Mouse (Mus musculus) right cerebral cortex, adult 2 months (tissue): ENCODE measurements around the gene B2m.

Source experiments
- DNase-seq, 2 experiments: peaks; one replicate each; pipeline ENCODE4 v3.0.0; 2021 to 2022; ENCODE audit warnings: low spot score in 2 of 2

The B2m gene

GRCm38 (mm10) chr2:122149716-122150115 lies 2.2 kb downstream of the B2m start:
- no peak for DNase-seq

- no peak for DNase-seq
Measured at GRCm38 (mm10) chr2:122151221-122151620, 3.7 kb downstream of the B2m start.

DNA sequence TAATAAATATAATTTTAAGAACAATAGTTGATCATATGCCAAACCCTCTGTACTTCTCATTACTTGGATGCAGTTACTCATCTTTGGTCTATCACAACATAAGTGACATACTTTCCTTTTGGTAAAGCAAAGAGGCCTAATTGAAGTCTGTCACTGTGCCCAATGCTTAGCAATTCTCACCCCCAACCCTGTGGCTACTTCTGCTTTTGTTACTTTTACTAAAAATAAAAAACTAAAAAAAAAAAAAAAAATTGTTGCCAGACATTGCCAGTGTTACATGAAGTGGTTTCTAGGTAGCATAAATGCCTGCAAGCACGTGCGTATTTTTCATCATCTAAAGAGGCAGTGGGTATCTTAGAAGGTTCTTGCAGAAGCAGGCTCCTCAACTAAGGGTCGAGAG lies 5.4 kb downstream of the B2m start:
- DNase-seq, result no peak

DNA sequence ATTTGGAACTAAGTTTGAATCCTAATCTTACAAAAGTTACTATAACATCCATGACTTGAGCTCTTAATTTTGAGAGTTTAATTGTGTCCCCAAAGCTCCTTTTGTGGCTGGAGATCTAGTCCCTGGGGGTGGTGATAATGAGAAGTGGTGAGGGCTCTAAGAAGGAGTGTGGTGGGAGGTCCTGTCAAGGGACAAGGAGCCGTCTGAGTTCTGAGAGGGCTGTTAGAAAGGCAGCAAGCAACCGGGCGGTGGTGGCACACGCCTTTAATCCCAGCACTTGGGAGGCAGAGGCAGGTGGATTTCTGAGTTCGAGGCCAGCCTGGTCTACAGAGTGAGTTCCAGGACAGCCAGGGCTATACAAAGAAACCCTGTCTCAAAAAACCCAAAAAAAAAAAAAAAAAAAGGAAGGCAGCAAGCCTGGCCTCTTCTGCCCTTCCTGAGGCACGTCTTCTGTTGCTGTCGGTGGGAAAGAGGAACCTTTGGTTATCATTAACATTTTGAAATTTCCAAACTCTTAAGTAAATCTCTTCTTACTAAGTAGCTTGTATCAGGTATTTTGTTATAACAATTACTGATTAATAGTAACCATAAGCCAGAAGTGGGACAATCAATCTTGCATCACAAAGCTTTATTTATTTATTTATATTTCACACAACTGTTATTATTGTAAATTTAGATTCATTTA lies 6.3 kb downstream of the B2m start:
- DNase-seq, result no peak

- no peak for DNase-seq
Measured at GRCm38 (mm10) chr2:122154479-122154878, 7.0 kb downstream of the B2m start.

- no peak for DNase-seq
Measured at GRCm38 (mm10) chr2:122155292-122155691, 7.8 kb downstream of the B2m start.

- no peak for DNase-seq
Measured at GRCm38 (mm10) chr2:122156051-122156700, 8.7 kb downstream of the B2m start.

DNA sequence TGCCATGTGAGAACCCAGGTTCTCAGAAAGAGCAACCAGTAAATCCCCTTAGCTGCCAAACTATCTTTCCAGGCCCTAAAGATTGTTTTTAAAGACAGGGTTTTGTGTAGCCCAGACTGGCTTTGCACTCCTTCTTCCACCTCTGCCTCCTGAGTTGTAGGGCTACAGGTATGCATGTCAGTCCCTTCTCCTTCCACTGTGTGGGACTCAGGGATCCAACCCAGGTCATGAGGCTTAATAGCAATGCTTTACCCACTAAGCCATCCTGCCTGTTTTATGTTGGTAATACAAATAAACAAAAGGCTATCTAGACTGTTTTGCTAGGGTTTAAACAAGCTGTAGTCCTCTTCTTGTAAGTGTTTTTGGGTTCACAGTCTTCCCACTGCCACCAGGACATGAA lies 10.1 kb downstream of the B2m start:
- DNase-seq, result no peak

GRCm38 (mm10) chr2:122158362-122158802 lies 10.9 kb downstream of the B2m start:
- DNase-seq, result no peak

DNA sequence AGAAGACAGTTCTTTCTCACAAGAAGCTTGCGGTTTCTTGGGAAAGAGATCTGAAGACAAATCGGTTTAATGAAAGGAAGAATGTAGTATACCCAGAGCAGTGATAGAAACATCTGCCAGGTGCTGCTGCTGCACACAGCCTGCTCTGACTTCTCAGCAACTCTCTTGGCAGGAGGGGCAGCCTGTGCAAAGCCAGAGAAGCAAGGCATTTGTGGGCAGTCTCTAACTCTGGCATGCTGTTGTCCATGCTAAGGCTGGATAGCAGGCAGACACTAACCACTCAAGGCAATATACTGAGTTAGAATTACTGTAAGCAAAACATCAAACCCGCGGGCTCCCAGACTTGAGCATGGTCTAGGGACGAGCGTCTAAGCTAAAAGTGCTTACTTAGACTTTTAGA lies 12.2 kb downstream of the B2m start:
- DNase-seq, result no peak

GRCm38 (mm10) chr2:122160680-122161079 lies 13.2 kb downstream of the B2m start, which contains the start of gene Trim69:
Gene Trim69 (plus strand): TSS chr2:122160700.
- peak; percentile 77 to 79 for DNase-seq

DNA sequence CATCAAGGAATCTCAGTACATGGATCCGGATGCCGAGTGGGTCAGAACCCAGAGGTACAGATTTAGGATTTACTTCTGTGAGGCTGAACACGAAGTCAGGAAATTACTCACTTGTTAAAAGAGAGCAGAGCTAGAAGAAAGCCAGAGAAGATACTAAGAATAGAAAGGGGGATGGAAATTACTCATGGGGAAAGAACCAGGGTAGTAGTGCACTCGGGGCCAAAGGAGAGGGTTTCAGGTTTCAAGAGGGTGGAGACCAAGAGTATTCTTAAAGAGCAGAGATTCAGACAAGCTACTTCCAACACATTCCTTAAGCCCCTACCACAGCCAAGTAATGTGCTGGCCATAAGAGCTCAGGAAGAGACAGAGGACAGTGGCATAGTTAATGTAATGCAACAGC lies 14.1 kb downstream of the B2m start:
- no peak for DNase-seq

DNA sequence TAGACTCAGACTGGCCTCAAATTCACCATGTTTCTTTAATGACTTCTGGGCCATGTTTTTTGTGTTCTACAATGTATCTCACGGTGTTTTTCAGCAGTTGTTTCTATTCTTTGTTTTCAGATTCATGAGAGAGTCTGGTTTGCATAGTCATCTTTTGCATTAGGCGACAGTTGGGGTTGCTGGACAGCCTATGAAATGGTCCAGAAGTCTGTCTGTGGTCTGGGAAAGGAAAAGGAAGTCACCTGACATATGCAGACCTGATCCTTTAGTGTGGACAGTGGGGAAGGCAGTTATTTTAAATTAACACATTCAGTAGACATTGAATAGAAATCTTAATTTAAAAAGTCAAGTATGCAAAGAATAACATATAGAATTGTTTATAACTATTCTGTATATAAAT lies 15.0 kb downstream of the B2m start:
- no peak for DNase-seq

DNA sequence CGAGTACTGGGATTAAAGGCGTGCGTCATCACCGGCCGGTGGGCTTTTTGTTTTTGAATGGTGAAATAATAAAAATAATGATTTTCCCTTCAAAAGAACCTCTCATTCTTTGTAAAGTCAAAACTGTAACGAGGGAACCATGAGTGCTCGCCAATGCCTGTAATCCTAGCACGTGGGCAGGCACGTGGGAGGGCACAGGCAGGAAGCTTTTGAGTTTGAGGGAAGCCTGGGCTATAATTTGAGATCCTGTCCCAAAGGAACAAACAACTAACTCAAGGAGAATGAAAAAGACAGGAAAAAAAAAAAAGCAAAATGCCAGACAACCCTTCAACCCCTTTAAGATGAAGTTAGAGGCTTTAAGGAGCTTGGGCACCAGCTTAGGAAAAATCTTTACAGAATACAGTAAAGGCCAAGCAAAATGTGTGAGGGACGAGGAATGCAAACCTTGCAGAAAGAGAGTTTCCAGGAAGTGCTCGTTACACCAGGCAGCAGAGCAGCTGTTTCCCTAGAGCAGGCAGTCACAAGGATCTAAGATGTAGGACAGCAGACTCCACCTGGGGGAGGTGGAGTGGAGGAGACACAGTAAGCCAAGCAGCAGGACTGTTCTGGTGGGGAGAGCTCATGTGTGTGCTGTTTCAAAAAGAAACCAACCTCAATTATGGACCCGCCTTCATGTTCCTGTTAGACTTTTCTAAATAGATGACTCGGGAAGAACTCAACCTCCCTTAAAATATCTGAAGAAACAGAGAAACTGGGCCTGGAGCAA lies 16.1 kb downstream of the B2m start:
- peak; percentile 29 to 44 for DNase-seq

- DNase-seq, result peak in 1 of 2 experiments; percentile 31
Measured at GRCm38 (mm10) chr2:122164293-122164692, 16.8 kb downstream of the B2m start.

DNA sequence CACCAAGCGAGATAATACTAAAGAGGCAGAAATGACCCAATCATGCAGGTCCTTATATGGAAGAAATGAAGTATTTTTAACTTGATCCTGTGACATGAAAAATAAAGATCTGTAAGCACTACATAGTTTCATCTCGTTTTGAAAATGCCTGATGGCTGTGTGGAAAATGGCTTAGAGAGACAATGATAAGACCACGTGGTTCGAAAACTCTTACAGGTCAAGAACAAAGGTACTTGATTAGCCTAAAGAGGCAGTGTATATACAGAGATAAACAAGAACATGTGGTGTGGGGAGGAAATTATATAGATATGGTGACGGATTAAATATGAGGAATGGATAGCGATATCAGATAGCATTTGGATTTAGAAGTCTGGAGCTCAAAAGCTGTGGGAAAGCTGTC lies 23.8 kb downstream of the B2m start:
- DNase-seq, result no peak

DNA sequence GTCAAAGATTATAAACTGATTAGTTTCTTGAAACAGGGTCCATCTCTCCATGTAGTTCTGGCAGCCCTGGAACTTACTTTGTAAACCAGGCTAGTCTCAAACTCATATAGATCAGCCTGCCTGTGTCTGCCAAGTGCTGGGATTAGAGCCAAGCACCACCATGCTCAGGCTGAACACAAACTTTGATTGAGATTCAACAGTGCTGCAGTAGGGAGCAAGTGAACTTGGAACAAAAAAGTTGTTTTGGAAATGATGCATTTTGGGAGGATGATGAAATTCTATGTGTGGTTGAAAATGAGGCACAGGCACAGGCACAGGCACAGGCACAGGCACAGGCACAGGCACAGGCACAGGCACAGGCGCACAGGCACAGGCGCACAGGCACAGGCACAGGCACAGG lies 24.7 kb downstream of the B2m start:
- DNase-seq, result peak in 1 of 2 experiments; percentile 16

DNA sequence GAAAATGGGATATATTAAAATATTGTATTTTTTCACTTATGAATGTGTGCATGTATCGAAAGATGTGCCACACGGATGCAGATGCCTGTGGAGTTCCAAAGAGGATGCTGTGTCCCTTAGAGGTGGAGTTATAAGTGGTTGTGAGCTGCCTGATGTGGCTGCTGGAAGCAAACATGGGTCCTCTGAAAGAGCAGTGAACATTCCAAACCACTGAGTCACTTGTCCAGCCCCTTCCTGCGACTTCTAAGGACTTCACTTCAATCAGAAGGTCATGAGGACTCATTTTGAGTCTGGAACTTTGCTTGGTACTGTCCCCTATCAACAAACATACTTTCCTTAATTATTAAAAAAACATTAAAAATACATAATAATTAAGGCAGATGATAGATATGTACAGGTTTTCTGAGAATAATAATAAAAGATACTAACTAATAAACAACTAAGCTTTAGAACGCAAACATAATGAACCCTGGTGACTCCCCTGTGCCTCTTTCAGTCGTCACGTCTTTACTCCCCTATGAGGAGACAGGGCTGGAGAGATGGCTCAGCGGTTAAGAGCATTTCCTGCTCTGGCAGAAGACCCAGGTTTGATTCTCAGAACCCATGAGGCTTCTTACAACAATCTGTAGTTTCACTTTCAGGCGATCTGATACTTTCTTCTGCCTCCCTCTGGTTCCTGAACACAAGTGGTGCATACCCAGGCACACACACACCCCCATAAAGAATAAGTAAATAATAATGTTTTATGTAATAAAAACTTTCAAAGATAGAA lies 32.8 kb downstream of the B2m start:
- DNase-seq, result no peak

DNA sequence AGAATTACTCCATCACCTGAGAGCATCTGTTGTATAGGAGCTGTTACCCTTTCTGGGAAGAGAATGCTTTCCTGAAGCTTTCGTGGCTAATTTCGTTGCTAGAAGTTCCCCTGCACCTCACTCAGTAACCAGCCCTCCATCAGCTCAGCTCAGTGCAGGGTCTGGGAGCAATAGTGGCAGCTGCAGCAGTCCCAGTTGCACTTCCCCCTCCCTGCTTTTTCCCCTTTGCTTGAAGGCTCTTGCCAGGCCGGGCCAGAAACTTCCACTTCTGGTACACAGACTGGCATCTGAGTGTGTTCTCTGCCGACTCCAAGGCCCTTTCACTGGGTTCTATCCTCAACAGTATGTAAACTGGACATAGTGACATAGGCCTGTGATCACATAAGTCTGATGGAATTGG lies 37.6 kb downstream of the B2m start:
- no peak for DNase-seq

GRCm38 (mm10) chr2:122186106-122186505 lies 38.6 kb downstream of the B2m start, which contains the start of the genes Patl2 and Terb2:
Gene Patl2 (minus strand): TSS chr2:122186189.
Gene Terb2 (plus strand): TSS chr2:122186272.
- no peak for DNase-seq

- DNase-seq, result no peak
Measured at GRCm38 (mm10) chr2:122186751-122187150, 39.3 kb downstream of the B2m start.

DNA sequence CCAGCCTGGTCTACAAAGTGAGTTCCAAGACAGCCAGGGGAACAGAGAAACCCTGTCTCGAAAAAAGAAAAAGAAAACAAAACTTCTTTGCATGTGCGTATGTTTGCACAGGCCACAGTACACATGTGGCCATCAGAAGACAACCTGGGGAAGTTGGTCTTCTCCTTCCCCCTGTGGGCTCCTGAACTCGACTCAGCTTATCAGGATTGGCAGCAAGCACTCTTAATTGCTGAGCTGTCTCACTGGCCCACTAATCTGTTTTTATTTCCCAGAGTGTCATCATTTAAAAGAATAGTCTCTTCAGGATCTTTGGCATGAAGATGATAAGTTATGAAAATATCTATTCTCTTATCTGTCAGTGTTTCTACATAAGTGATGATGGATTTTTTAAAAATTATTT lies 44.4 kb downstream of the B2m start:
- DNase-seq, result no peak
